Mouse (Mus musculus): ENCODE measurements around the gene Rpa1.
A peak's percentile ranks its signal among the peaks of the same experiment; 100 is the strongest.

- TF ChIP-seq RAD21 (IDR thresholded peaks at IDR 0.05; ENCODE audit: low read depth, low read length) (peak; percentile 96), CTCF (conservative IDR thresholded peaks at IDR 0.05 in 1 of 2, IDR thresholded peaks at IDR 0.05 in 1 of 2; ENCODE audit: low read depth in 2 of 2, low read length in 2 of 2) (peak in 1 of 2 experiments; percentile 90; a peak in 2 of 4 replicates), POLR2AphosphoS2 (IDR thresholded peaks at IDR 0.05; ENCODE audit: low read depth, low read length) (no peak), ZKSCAN1 (IDR thresholded peaks at IDR 0.05; ENCODE audit: borderline replicate concordance, low read depth, low read length) (no peak), POLR2A (IDR thresholded peaks at IDR 0.05; ENCODE audit: low read depth, low read length) (peak; percentile 38), E2F4 (IDR thresholded peaks at IDR 0.05; ENCODE audit: insufficient replicate concordance, low read depth, low read length) (no peak)
Observed at GRCm38 (mm10) chr11:75254252-75254912, 93.7 kb downstream of the Rpa1 start.
